Mouse (Mus musculus): ENCODE data around the gene Fcer2a.

The Fcer2a gene

GRCm38 (mm10) chr8:3676131-3676992 is 17.6 kb downstream of the Fcer2a start, which contains the start of gene Trappc5:
Gene Trappc5, plus strand, starts transcription at chr8:3676299.
- in situ Hi-C loops (cut with MboI): no loop called here

- in situ Hi-C loops (cut with MboI): loop anchor here (5.0 kb wide), 1 partner anchor 47 kb away; the partner anchor contains the start of gene Pcp2
These were observed 19.3 kb downstream of the Fcer2a start for GRCm38 (mm10) chr8:3674671-3675070.

GRCm38 (mm10) chr8:3671980-3672491 is 21.9 kb downstream of the Fcer2a start, which contains the start of gene Fcor:
Gene Fcor, minus strand, starts transcription at chr8:3672362.
- in situ Hi-C loops (cut with MboI): loop anchor here (5.0 kb wide), 1 partner anchor 45 kb away; the partner anchor contains the start of gene Pcp2

GRCm38 (mm10) chr8:3670388-3670787 is 23.6 kb downstream of the Fcer2a start:
- in situ Hi-C loops (cut with MboI): loop anchor here (5.0 kb wide), 1 partner anchor 43 kb away; the partner anchor contains the start of gene Pcp2

- in situ Hi-C loops (cut with MboI): no loop called here
These were observed 28.5 kb downstream of the Fcer2a start, which contains the start of gene Mcemp1 for GRCm38 (mm10) chr8:3665507-3665906. Gene Mcemp1, plus strand, starts transcription at chr8:3665754.

- in situ Hi-C loops (cut with MboI): no loop called here
These were observed 29.6 kb downstream of the Fcer2a start for GRCm38 (mm10) chr8:3664405-3664804.

- in situ Hi-C loops (cut with MboI): no loop called here
These were observed 33.1 kb downstream of the Fcer2a start for GRCm38 (mm10) chr8:3660889-3661288.

GRCm38 (mm10) chr8:3656725-3657381 is 37.1 kb downstream of the Fcer2a start:
- in situ Hi-C loops (cut with MboI): no loop called here

- in situ Hi-C loops (cut with MboI): no loop called here
These were observed 38.4 kb downstream of the Fcer2a start, which contains the start of gene Retn for GRCm38 (mm10) chr8:3655526-3655925. Gene Retn, plus strand, starts transcription at chr8:3655770.

GRCm38 (mm10) chr8:3654726-3655508 is 39.1 kb downstream of the Fcer2a start:
- in situ Hi-C loops (cut with MboI): no loop called here

GRCm38 (mm10) chr8:3652845-3653244 is 41.1 kb downstream of the Fcer2a start:
- in situ Hi-C loops (cut with MboI): no loop called here

GRCm38 (mm10) chr8:3648990-3649389 is 45.0 kb downstream of the Fcer2a start:
- in situ Hi-C loops (cut with MboI): no loop called here

- in situ Hi-C loops (cut with MboI): no loop called here
These were observed 45.7 kb downstream of the Fcer2a start for GRCm38 (mm10) chr8:3648268-3648667.

- in situ Hi-C loops (cut with MboI): no loop called here
These were observed 46.4 kb downstream of the Fcer2a start for GRCm38 (mm10) chr8:3647561-3647960.

- in situ Hi-C loops (cut with MboI): no loop called here
These were observed 47.0 kb downstream of the Fcer2a start for GRCm38 (mm10) chr8:3646824-3647531.

GRCm38 (mm10) chr8:3645804-3646203 is 48.2 kb downstream of the Fcer2a start:
- in situ Hi-C loops (cut with MboI): no loop called here
